Mouse (Mus musculus) layer of hippocampus, adult 18-20 months (tissue): ENCODE measurements at regions not wholly inside any gene's neighbourhood (a gene's known extent, or its start where the extent isn't known, plus 50 kb on each side); places are given as distances from the start of the nearest gene placed in this dataset.
A peak's percentile ranks its signal among the peaks of the same experiment; 100 is the strongest.
"Not testable (repeated sequence)": the region's sequence is repeated elsewhere in the genome, so short reads cannot be mapped to it uniquely, and the experiment has no call there.

ENCODE experiments used
- DNase-seq, 2 experiments: peaks; one replicate each; pipeline ENCODE4 v3.0.0; 2022; ENCODE audit warnings: low spot score in 2 of 2

DNA sequence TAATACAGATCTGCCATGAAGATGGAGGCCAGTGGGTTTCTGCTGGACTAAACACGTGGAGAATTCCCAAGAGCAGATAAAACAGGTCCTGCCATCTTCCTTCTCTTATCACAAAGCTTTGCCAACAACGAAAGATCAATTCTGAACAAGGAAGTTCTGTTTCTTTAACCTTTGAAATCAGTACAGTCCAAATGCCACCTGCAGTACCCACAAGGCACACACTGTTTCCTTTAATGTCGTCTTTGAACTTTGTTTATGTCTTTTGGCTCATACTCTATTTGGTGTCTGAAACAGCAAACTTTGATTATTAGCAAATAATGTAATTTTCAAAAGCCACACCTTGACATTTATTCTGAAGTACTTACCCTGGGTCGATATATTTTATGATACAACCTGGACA is 536.5 kb downstream of the Bckdhb start:
- no peak for DNase-seq

DNA sequence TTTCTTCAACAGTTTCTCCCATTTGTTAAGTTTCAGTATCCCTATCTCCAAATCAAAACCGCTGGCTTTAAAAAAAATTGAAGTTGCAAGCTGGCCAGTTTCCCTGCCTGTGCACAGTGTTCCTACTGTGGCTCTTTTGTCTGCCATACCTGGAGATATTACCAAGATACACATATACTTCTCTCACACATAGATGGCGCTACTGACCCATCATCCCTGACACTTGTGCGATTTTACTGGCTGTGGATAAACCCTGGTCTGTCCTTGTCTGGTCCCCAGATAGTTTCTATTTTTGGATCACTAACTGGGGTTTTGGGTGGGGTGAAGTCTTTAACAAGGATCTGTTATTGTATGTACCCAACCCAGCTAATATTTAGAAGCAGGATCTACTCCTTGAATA is 541.8 kb downstream of the Bckdhb start:
- peak in 1 of 2 experiments; percentile 51 for DNase-seq

DNA sequence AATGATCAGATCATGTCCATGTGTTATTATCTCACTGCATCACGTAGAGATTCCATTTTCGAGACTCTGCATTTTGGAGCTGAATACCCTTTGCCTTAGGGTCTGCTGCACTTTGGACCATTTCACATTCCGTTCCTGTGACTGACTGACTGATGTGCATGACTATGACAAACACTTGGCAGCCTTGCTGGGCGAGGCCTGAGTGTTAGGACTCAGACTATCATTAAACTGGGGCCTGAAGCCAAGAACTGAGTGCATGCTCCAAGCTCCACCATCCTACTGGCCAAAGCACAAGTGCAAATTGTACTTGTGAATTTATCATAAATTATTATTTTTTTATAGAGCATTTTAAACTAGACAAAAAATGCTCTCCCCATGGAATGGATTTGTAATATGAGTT is 547.8 kb downstream of the Bckdhb start:
- DNase-seq, result no peak

DNA sequence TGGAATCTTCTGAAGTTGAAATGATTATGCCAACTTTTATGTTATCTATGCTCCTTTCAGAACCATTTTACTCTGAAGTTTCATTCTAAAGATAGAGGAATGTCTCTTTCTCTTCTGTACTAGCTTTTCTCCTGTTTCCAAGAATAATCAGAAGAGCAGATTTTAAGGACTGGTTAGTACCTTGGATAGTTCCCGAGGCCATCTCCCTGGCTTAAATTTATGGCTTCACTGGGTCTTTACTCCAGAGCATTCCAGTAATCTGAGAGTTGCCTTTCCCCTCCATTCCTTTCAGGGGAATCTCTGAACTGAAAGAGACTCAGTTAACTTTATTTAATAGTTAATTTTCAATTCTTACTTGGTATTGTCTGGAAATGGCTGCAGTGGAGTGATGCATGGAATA is 551.0 kb downstream of the Bckdhb start:
- DNase-seq, result no peak

DNA sequence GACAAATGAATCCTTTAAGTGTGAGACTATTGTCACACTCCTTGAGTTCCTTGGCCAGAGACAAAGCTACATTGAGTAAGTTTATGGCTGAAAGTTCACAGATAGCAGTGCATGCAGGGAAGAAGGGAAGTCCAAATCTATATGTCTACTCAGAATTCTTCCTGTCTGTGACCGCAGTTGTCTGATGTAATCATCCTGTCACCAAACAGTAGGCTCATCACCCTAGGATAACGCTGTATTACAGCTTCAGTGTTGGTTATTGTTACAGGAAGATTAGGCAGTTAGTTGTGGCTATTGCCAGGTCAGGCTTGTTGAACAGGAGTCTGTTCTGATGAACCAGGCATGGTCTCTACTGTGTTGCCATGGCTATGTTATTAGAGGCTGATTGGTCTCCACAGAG is 574.6 kb downstream of the Bckdhb start:
- DNase-seq, result no peak

DNA sequence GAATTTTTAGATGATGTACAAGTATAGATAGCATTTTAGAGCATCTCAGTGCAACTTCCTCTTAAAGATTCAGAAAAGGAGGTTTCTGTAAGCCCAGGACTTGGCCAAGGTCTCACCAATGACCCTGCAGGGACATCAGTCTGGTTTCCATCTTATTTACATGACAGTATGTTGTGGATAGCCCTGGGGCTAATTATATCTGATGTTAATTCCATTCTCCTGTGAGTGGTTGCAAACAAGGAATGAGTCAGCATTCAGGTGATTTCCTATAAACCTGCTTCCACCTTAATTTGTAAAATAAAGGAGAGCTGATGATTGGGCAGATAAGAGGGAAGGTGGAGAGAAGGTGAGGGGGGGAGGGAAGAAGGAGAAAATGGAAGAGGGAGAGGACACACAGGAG is 578.0 kb downstream of the Bckdhb start:
- DNase-seq, result not testable (repeated sequence)

DNA sequence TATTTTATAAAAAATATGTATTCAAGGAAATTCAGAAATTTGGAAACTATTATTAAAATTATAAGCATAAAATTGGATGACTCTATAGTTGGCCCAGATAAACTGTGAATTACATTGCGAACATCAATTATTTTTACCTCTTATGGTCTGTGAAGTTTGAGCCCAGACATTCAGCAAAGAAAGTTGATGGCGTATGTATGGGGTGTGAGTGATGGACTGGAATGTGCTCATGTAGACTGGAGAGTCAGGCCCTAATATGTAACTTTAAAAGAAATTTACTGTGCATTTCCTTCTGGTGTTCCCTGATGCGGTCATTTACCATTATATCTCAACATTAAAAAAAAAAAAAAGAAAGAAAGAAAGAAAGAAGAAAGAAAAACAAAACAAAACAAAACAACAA is 592.1 kb downstream of the Bckdhb start:
- no peak for DNase-seq

DNA sequence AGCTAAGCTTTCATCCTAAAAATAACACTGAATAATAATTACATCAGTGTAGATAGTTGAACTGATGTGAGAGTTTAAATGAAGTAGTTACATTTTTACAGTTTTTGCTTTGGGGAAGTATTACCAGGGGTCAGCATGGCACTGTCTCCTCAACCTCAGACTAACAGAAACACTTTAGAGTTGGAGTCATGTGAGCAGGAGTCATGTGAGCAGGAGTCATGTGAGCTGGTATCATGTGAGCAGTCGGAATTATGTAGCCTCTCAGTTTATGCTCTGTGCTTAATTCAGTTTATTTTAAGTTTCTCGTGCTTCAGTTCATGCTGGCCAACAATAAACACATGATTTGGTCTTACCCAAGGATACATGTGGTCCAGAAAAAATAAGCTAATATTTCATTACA is 620.5 kb downstream of the Bckdhb start:
- no peak for DNase-seq

DNA sequence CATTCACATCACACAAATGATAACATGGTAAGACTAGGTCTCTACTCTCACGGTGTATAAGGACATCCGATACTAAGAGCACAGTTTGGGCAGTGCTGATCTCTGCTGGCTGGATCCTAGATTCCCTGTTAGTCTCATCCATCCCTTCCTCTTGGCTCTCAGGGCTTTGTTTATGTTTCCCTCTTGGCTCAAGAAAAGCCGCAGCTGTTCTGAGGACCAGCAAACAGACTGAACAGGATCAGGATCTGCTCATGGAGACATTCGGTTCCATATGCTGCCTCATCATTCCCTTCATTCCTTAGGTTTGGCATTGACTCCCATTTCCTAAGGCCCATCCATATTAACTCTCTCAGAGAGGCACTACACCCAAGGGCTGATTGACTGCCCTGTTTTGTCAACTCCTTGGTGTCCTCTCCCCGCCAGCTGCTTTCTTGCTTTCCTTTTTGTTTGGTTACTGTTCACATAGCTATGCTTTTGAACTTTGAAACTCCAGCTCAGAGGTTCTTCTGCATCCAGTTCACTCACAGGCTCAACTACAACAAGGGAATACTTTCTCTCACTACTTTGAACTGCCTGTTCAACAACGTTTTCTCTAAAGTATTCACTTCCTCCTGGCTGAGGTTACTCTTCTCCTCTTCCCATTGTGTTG is 623.2 kb downstream of the Bckdhb start:
- DNase-seq, result no peak

DNA sequence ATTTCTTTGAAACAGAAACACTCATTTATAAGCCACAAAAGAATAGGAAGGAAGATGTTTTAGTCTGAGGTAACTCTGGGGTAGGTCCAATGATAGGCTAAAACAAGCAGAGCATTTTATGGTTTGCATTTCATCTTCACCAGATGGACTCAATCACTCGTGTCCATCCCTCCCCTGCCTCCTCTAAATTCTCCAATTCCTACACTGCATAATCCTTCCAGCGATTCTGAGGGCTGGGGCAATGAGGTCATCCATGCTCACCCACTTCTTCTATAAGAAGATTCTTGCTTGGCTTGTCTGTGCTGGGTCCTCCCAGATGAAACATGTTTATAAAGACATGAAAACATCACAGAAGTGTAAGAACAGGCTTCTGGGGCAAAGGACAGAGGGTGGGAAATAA is 630.3 kb downstream of the Bckdhb start:
- DNase-seq, result no peak

DNA sequence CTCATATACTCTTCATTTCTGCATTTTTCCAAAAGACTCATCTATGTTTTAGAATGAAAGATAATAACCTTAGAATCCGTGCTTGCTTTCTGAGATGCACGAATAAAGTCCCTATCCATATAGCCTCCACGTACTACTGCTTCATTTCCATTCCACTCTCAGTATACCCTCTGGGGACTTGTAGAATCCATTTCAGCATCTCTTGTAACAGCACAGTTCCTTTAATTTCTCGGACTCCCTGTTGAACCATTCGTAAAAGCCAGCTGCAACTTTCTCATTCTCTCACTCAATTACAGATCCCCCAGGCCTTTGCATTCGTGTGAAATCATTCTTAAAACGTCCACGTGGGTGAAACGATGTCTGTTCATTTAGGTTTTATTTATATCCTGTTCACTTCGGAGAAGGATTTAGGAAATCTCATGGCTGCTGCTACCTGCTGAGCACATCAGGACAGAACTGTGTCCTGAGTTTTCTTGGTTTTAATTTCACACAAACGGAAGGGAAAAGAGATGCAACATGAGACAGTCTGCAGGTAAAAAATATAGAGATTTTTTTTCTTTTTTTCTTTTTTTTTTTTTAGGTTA is 631.4 kb downstream of the Bckdhb start:
- DNase-seq, result no peak

DNA sequence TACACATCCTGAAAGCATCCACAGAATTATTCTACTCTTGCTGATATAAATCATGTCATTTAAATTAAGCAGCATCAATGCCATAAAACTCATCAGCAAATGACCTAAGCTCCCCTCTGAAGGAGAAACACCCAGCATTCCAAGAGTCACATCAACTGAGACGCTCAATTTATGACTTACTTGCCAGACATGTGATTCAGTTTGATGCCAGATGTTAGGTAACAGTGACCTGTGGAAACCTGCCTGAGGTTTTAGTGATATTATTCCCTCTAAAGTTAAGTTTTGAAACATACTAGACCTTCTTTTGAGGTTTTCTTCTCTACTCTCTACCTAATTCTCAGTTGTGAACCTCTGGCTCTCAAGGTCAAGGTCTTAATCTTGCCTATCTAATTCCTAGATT is 633.4 kb downstream of the Bckdhb start:
- no peak for DNase-seq

DNA sequence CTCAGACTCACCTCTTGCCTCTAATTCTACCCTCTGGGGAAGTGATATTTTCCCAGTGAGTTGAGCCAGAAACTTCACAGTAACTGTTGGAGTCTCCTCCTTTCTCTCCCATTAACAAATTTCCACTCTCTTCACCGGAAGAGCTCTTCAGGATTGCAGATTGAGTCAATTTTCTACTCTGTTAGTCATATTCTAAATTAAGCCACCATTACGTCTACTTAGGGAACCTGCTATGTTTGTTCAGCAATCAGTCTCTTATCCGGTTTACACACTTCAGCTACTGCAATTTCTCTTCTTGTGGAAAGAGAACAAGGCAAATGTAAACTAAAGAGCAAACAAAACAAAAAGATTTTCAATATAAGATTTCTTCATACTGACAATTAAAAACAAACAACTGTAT is 644.6 kb downstream of the Bckdhb start:
- DNase-seq, result no peak

DNA sequence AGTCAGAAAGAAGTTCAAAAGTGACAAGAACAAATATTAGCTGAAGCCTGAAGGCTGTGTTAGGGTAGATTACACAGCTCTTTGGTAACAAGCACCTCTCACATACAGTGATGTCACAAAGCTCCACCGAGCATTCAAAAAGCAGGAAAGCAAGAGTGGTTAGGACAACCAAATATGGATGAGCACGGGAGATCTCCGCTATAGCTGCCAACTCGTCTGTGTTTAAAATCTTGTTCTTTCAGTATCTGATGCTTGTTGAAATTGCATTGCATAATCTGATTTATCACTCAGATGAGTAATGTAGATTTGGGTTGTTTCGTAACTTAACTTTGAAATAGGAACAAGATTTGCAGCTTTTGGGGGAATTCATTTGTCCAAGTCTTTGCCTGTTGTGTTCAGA is 652.8 kb downstream of the Bckdhb start:
- peak in 1 of 2 experiments; percentile 11 for DNase-seq

DNA sequence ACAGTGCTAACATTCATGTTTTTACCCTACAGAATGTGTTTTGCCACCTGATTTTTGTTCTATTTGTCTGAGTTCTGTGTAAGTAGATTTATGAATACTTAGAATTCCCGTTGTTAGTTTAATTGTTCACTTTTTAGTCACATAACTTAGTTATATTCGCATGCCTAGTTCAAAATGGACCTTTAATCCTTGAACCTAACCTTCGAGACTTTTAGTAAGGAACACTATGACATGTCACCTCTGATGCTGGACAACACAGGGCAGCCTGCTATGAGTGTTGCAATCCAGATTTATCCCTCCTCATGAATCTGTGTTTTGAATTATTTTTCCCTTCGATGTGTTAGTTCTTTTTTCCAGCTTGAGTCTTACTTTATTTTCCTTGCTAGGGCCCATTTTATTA is 662.8 kb downstream of the Bckdhb start:
- no peak for DNase-seq

DNA sequence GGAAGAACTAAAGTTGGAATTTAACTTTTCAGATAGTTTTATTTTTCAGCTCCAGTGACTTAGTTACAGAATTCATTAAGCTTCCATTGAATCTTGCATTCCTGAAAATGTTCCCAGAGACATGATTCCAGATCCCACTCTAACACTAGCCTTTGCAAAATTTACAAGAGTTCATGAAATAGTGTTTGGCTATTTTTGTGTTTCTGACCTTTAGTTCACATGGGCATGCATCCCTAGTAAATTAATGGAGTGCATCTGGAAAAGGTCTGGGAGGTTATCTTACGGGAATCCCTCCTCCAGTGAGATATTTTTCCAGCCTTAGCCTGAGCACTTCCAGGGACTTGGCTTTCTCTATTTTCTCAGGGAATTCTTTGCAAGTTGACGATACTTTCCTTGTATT is 669.8 kb downstream of the Bckdhb start:
- no peak for DNase-seq
